Mouse (Mus musculus): ENCODE results near the gene Siah1a.

The Siah1a gene

DNA sequence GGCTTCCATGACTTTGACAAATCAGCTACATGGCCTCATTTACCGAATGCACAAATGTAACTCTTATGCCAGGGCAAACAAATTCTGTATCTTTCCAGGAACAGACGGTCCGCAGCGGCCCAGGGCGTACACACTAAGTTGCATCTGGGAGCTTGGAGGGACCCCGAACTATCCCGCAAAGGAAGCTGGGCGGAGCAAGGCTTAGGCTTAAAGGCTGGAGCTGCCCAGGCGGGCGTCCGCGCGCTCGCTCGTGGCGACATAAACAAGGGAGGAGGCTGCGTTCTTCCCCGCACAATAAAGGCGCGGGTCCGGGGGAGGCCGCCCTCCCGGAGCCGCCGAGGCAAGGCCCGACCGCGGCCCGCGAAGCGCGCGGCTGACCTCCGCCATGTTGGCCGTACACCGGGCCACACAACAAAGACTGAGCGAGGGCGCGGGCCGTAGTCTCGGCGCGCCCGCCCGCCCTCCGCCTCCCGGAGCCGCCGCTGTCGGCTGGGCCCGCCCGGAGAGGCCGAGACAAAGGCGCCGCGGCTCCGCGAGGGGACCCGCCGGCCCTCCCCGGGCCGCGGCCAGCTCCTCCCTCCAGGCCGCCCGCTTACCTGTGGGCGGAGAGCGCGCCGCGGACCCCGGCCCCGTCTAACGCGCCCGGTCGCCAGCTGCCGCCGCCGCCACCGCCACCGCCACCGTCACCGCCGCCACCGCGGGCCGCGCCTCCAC is at the start of gene Siah1a, which contains the start of gene Gm10638:
Siah1a (minus strand) TSS at position 714 of the 714 bp plus-strand sequence.
Gm10638 (plus strand) TSS at position 479 of the 714 bp plus-strand sequence.
- DNase-seq (ENCODE audit: low read depth, low spot score): no peak

DNA sequence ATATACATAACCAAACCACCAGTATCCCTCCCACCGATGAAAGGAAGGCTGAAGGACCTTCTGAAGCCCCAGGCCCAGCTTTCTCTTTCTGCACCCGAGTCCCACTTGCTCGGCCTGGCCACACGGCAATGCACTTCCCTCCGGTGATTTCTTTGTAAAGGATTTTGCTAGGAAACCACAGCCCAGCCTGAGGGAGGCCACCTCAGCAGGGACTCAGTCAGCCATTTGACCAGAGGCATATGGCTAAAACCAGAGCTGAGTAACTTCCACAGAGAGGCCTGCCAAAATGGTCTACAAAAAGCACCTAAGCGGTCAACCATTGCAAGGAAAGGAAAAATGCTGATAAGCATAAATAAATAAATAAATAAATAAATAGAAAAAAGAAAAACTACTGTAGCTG is 49.0 kb upstream of the Siah1a start:
- DNase-seq (ENCODE audit: low read depth, low spot score): no peak

DNA sequence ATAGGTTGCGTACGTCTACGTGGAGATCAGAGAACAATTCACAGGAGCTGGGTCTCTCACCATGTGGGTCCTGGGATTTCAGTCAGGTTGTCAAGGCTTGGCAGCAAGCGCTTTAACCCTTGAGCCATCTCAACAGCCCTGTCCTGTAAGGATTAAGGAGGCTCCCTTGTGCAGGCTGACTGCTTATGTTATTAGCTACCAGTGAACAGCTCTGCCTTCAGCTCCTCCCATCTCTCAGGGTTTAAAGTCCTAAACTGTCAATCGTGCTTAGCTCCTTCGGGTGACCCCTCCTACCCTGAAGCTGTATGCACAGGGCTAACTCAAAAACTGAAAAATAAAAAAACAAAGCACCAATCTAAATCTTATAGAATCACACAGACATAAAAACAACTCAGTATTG is 45.8 kb upstream of the Siah1a start:
- no peak for DNase-seq (ENCODE audit: low read depth, low spot score)

DNA sequence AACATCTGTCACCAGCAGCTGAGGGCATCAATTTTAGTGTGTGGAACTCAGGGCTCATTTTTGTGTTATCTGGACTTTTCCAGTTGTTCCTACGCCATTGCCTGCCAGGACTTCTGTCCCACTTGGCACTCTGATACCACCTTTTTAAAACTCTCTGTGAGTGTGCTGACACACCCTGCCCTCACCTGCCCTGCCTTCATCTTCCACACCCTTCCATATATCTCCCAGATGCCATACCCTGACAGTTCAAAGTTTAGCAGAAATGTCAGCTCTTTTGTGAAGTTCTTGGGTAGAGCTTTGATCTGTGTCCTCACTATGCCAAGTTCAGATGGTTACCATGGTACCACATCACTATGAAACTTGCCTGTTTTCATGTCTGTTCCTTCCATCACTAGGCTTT is 43.8 kb upstream of the Siah1a start:
- DNase-seq (ENCODE audit: low read depth, low spot score): peak; percentile 27

DNA sequence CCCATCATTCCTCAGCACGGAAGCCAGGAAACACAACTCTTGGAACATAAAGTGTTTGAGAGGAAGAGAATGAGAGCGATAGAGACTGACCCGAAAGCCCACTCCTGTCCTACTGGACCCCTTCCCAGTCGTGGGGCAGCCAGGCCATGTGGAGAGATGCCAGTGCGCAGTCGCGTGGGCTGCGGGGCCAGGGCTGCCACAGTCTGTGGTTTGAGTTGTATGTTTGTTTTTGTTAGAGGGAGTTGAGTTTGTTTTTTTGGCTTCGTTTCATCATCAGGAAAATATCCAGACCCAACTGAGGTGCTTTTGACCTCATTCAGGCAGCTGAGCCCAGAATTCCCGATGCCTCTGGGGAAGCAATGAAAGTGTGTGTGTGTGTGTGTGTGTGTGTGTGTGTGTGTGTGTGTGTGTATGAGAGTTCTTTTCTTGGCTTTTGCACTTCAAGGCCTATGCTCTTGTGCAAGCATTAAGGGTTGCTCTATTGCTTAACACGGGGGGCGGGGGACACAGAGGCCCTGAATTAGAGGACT is 42.2 kb upstream of the Siah1a start:
- no peak for DNase-seq (ENCODE audit: low read depth, low spot score)

DNA sequence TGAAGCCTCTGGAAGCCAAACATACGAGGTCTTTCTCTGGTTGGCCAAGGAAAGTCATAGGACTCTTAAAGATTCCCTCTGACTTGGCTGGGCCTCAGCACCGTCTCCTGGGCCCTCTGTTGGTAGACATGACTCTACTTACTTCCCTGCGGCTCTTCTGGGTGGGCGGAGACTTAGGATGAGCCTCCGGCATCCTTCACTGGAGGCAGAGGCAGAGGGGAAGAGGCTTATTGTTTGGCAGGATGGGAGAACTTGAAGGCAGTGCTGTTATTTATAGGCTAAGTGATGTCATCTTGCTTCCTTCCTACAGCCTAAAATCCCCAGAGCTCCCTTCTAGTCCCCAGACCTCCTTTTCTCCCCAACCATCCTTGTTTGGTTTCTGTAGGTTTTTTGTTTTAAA is 40.8 kb upstream of the Siah1a start:
- DNase-seq (ENCODE audit: low read depth, low spot score): no peak

DNA sequence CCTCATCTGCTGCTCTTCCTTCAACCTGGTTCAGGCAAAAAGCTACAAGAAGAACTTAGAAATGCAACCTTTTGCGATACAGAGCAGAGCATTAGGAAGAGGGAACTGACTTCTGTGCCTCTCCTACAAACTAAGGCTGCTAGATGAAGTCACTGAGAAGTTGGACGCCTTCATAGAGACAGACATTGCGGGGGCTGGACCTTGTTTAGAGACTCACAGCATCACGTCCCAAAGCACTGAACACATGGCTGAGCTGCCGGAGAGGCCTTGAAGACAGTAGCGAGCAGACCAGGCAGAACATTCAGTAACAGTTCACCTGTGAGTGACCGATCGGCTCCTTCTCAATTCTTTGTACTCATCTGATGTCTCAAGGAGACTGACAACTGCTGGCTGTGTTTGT is 35.4 kb upstream of the Siah1a start:
- no peak for DNase-seq (ENCODE audit: low read depth, low spot score)

DNA sequence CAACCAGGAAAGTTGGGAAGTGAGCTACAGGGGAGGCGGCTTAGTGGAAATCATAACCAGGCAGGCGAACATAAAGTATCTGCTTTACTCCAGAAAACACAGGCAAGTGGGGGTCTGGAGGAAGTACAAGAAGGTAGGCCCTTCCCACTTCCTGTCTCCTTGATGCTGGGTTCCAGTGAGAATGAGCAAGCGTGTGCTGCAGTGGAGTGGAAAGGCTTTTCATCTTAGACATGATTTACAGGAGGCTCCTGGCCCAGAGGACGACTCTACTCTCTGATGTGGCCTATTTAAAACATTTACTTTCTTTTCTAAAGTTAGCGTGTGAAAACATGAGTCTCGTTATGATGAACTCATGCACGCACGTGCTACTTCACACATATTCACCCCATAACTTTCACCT is 33.5 kb upstream of the Siah1a start:
- DNase-seq (ENCODE audit: low read depth, low spot score): peak; percentile 73

DNA sequence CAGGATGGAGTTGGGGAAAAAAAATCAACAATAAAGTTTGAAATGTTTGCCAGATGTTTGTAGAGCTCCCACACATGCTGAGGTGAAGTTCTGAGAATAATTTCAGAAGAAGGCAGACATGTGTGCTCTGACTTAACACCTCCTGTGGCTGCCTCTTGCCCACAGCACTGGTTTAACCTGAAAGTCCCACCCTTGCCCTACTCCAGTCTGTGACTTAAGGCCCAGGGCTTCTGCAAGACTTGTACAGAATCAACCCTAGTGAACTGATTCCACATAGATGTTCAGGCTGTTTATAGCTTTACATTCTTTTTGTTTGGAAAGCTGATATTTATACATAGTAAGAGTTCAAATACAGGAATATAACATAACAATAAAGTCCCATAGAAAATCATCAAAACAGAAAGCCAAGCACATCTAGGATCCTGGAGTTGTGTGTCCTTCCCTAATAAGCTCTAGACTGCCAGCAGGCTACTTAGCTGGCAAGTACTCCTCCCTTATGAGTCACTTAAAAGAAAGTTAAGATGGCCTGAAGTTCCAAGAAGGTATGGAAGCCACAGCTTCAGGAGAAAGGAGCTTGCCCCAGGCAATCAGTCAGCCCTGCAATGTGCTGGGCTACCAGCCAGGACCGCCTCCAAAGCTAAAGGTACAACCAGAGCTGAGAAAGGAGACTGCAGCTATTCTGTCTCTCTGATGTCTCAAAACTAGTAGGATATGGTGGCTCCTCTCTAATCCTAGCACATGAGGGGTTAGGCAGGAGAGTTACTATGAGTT is 24.4 kb upstream of the Siah1a start:
- no peak for DNase-seq (ENCODE audit: low read depth, low spot score)

DNA sequence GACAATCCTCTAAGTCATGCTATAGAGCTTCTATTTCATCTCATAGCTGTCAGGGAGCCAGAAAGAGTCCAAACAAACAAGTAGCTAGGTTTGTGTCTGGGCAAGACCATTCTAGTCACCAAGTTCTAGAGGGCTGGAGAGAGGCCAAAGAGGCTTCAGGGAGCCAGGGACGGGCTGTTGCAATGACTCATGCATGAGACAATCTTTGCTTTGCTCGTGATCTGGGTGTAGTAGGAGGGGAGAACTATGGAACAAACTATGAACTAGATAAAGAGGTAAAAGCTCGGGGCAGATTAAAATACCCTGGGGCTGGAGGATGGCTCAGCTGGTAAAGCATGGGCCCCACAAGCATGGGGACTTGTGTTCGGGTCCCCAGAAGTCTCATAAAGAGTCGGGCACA is 22.8 kb upstream of the Siah1a start:
- no peak for DNase-seq (ENCODE audit: low read depth, low spot score)

DNA sequence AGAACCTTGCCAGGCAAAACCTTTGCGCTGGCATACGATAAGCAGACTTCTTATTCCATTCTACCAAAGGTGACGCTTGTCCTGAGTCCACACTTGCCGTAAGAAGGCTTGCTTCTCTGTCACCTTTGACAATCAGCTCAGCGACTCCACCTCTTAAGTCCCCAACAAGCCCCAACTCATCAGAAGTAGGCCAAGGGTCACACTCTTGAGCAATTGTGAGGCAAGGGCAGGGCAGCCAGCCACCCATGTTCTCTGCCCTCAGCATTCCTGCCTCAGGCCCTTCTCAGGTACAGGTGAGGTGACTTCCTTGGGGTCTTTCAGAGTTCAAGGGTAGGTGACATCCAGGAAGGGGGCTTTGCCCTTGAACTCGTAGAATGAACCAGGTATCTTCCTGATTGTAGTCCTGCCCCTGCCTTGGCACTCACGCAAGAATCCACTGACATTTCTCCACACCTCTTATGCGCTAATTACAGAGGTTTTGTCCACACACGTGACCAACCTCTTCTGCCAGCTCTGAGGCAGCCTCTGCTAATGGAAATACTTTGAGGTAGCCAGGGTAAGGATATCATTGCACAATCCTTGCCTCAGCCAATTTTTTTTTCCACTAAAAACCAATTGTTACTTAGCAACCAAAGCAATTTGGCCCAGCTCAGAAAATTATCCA is 20.9 kb upstream of the Siah1a start:
- DNase-seq (ENCODE audit: low read depth, low spot score): no peak

DNA sequence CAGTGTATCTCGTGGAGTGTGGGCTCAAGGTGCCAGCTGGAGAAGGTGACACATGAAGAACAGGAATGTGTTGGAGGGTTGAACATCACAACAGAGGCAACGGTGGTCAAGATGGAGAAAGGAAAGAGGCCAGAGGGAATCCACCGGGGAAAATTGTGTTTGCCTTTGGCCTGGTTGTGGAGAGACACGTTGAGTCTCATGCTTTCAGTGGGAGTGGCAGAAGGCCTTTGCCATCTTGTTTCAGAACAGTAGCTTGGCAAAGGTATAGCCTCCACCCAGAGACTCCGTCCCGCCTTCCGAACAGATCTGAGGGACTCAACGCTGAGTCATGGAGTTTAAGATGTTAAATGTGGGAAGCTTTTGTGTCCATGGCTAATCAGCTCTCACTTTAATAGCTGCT is 19.9 kb upstream of the Siah1a start:
- no peak for DNase-seq (ENCODE audit: low read depth, low spot score)

DNA sequence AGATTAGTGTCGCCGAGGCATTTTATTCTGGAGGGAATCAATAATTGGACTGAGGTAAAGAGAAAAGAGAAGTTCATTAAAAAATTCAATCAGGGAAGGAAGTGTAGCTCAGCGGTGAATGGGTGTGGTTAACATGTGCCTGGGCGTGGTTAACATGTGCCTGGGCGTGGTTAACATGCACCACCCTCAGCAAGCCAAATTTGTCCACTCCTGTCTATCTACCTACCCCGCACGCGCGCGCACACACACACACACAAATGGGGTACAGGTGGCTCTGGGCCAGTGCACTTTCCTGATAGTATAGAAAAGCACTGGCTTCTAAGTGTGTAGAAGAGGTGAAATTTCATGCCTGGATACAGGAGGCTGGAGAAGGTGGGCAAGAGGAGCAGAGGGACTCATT is 19.4 kb upstream of the Siah1a start:
- DNase-seq (ENCODE audit: low read depth, low spot score): no peak

DNA sequence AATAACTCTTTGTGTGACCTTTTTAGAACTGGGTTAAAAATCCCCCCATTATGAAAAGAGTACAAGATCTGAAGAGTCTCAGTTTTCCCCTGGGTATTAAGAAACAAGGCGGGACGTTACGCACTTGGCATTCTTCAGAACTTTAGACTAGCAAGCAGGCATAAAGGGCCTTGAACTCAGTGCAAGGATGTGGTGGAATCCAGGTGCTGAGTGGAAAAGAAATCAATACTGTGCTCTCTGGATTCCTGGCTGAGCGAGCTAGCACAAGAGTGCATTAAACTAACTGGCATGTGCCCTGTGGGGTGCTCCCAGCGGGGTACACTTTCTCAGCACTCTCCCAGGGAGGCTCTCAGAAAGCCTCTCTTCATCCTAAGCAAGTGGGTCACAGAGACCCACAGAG is 17.1 kb upstream of the Siah1a start:
- no peak for DNase-seq (ENCODE audit: low read depth, low spot score)

DNA sequence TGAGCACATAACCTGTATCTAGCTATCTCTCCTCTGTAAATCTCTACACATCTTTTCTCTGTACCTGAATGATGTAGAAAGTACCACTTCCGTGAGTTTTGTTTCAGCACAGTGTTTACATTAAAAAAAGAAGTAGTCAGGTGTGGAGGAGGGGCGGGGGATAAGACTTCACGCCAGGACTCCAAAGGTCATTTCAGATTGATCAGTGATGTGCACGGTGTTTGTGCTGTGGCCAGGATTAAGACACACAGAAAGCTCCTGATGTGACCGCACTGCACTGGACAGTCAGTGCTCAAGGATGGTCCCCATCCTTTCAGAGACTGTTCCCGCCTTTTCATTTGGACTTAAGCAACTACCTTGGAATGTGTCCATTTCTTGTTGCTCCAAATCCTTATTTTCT is 15.0 kb upstream of the Siah1a start:
- DNase-seq (ENCODE audit: low read depth, low spot score): no peak

DNA sequence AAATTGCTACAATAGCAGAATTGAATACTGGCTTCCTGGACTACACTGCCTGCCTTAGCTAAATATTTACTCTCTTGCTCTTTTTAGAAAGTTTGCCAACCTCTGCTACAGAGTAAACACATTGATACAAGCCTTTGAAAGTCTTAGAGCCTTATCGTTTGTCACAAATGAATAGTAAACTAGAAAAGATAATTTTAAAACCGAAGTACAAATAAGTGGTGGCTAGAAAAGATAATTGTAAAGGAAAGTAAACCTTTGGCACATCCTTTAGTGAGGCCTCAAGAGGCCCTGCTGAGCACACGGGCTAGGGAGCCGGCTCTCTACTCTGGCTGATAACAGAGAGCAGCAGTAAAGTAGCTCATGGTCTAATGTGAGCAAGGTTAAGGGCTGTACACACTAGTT is 13.4 kb upstream of the Siah1a start:
- DNase-seq (ENCODE audit: low read depth, low spot score): no peak

DNA sequence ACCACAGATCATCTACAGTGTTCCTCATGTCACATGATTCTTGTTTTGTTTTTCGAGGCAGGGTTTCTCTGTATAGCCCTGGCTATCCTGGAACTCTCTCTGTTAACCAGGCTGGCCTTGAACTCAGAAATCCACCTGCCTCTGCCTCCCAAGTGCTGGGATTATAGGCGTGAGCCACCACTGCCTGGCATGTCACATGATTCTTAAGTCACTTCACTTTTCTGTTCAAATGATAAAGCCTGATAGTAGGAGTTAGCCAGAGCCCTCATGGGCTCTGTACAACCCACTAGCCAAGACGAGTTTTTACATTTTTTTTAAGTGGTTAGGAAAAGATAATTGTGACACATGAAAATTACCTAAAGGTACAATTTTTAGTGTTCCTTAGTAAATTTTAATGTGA is 12.9 kb upstream of the Siah1a start:
- DNase-seq (ENCODE audit: low read depth, low spot score): no peak

DNA sequence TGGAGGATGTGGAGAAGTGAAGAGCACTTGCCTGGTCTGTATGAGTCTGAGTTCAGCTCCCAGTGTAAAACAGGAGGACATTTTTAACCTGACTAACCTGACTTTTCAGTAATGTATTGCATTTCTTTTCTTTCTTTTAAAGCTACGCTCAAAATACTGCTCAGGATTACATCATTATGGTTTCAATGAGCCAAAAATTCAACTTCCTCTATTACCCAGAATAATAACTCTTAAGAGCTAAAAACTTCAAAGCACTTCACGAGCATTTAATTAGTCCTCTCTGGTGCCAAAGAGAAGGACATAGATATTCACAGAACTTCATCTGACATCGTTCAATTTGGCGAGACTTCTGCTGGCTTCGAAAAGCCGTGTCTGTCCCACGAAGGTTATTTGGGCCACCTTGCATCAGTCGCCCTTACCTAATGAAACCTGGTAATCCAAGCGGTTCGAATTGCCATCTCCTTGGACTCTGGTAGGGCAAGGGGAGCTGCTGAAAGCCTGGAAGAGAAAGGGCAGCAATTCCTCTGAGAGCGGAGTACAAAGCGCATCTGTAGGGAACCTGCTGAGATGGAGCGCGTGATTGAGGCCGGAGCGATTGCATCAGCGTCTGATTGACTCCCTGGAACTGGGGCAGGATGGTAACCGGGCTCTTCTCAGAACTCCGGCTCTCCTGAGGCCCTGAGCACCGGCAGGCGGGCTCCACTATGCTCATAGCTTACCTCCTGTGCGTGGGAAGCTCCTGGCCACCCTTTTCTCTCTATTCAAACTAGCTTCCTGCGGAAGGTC is 11.4 kb upstream of the Siah1a start:
- no peak for DNase-seq (ENCODE audit: low read depth, low spot score)

DNA sequence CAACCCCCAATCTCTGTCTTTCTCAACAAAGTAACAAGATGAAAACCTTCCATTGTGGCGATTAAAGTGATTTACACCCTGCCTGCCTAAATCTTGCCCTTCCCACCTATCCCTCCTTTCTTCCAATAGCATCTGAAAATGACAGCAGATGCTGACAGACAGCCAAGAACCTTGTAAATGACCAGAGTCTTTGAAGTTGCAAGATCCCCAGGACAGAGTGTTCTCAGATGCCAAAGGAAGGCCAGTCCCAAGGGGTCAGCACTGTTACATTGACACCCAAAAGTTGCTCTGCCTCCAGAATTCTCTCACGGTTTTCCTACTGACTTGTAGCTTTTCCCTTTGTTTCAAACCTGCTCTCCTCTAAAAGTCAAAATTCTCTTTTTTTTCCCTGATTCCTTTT is 4.1 kb upstream of the Siah1a start:
- DNase-seq (ENCODE audit: low read depth, low spot score): no peak

DNA sequence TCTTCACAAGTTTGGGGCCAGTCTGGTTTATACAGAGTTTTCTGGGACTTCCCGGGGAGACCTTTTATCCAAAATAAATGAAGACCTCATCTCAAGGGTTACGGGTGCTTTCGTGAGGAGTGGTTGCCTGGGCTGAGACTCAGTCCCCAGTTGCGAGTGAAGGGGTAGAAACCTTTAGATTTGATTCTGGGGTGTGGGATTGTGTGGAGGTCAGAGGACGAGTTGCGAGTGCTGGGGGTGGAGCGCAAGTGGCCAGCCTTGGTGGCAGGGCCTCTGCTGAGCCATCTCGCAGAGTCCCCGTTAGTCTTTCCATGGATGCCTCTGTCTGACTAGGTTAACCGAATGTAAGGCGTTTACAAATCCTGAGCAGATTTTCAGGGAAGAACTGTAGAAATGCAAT is 777 bp upstream of the Siah1a start:
- DNase-seq (ENCODE audit: low read depth, low spot score): no peak

DNA sequence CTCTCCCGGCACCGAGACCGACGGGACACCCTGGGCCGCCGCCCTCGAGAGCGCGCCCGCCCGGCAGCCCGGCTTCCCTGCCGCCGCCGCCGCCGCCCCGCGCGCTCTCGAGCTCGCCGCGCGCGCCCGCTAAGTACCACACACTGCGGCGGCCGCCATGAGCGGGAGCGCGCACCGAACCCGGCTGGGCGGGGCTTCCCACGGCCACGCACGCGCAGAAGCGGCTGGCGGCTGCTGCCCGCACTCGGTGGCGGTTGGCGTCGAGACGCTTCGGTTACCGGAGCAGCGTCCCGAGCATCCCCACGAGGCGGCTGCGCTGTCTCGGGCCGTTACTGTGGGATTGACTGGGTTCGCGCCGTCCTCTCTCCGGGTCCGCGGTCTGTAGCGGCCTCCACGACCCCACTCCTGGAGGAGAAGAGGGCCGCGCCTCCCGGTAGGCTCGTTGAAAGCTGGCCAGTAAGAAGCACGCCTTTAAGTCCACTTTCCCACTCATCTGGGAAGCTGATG is 254 bp upstream of the Siah1a start:
- DNase-seq (ENCODE audit: low read depth, low spot score): peak; percentile 95

Measured in CD4-positive helper T cell, adult 2 months (primary cell).